8 mouse cellular contexts compared by ENCODE assay signal in the genomic region with DNA sequence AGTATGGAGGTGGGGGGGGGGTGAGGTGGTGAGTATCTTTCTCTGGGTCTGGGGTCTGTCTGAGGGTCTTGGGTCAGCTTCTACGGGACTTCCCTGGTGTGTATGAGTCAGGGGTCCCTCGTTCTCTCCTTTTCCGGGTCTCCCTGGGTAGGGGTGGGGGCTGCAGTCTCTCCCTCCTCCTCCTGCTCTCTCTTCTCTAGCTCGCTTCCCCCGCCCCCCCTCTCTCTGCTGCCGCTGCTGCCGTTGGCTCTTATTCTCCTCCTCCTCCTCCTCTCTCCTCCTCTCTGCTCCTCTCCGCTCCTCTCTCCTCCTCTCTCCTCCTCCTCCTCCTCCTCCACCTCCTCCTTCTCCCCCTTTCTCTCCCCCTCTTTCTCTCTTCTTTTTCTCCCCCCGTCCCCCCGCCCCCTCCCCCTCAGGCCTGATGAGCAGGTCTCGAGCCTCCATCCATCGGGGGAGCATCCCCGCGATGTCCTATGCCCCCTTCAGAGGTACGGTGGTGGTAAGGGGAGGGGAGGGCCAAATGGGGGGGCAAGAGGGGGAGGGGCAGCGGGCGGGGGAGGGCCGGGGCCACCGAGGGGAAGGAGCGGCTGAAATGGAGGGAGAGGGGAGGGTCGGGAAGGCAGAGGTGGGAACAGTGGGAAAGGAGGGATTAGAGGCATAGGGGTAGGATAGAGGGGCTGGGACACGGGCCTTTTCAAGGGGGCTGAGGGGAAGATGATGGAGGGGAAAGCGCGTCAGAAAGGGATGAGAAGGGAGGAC. TPM values are rescaled to one million over a fixed set of nuclear protein-coding genes. Genes with fewer than 3 reads are reported as not detected.
DNase-seq lines count a peak whose midpoint lies in the region; ATAC-seq and TF ChIP-seq lines count a peak whose summit lies in the region.

A gene (plus strand): TSS at position 223 of the 759 bp plus-strand sequence.

- peaks cover 22% of the 10 kb centered on the region for H3K36me3 ChIP-seq in E14TG2a.4 (ENCODE audit: insufficient read depth, low read length)
- peaks cover 17% of the 10 kb centered on the region for H3K36me3 ChIP-seq in midbrain, embryonic 13.5 days

- peaks cover 40% of the 10 kb centered on the region for H3K27me3 ChIP-seq in E14TG2a.4 (ENCODE audit: insufficient read depth, low read length)
- no peaks in the 10 kb centered on the region for H3K27me3 ChIP-seq in midbrain, embryonic 13.5 days

- peaks cover 74% of the 10 kb centered on the region for H3K4me1 ChIP-seq in E14TG2a.4 (replicated peaks; ENCODE audit: low read depth, low read length)
- peaks cover 76% of the 10 kb centered on the region for H3K4me1 ChIP-seq in midbrain, embryonic 13.5 days (replicated peaks)

- ATAC-seq in midbrain, embryonic 13.5 days: no peak

- TF ChIP-seq CTCF in E14TG2a.4 (conservative IDR thresholded peaks at IDR 0.05; ENCODE audit: low read length): no peak

- H3K9me3 ChIP-seq in E14TG2a.4 (ENCODE audit: low read length): no peaks in the 10 kb centered on the region
- no peaks in the 10 kb centered on the region for H3K9me3 ChIP-seq in midbrain, embryonic 13.5 days

- H3K4me3 ChIP-seq in E14TG2a.4 (replicated peaks; ENCODE audit: low read length): peak within 1 kb of the TSS; percentile 91
- peak within 1 kb of the TSS; percentile 56 for H3K4me3 ChIP-seq in midbrain, embryonic 13.5 days (replicated peaks)

- WGBS in midbrain, embryonic 13.5 days: 2% methylated on average over 23 of the region's 24 CpGs

- DNase-seq in gastrocnemius, postnatal 14 days: peak; percentile 68
- DNase-seq in gastrocnemius, postnatal 36 days: no peak
- DNase-seq in cerebellum, adult 8-10 months: peak; percentile 60
- no peak for DNase-seq in gonadal fat pad, adult 2 months (ENCODE audit: low read depth)
- DNase-seq in layer of hippocampus, postnatal 36 days: peak in 1 of 2 experiments; percentile 50
- no peak for DNase-seq in ovary, postnatal 36 days (ENCODE audit: low spot score)

- H3K4me2 ChIP-seq in midbrain, embryonic 13.5 days (replicated peaks): peak within 1 kb of the TSS; percentile 95

- peak within 1 kb of the TSS; percentile 94 for H3K27ac ChIP-seq in midbrain, embryonic 13.5 days

- intact Hi-C loops in gastrocnemius, postnatal 14 days (cut with DNase I; ENCODE audit: low total_unique reads): no loop called here
- intact Hi-C loops in gastrocnemius, postnatal 36 days (cut with DNase I): no loop called here

- peak within 1 kb of the TSS; percentile 80 for H3K9ac ChIP-seq in midbrain, embryonic 13.5 days (replicated peaks)

RNA-seq across cellular contexts. Expression of the gene that starts here (rescaled TPM):
- total RNA-seq in gastrocnemius, postnatal 14 days (2021): 1 to 10 TPM; 5.8 to 6.1 TPM
- total RNA-seq in gastrocnemius, postnatal 36 days (2021): 1 to 10 TPM; 3.4 to 3.5 TPM
- 13.2 and 20.3 TPM in 2 replicates for polyA plus RNA-seq in gonadal fat pad, adult 2 months (2012; rRNA removed)
- total RNA-seq in layer of hippocampus, postnatal 36 days (2021): 100 to 1,000 TPM; 449 to 485 TPM
- polyA plus RNA-seq in midbrain, embryonic 13.5 days (2015; fragmentation: Nextera tagmentation; extraction: Ambion mirVana): 5.0 and 6.2 TPM in 2 replicates

Comparison
In these comparisons a context has a peak if more than half of its experiments do, and no peak if none do; other contexts are left out.
1. RNA of the gene that starts here (total RNA-seq): 449 to 485 TPM in layer of hippocampus, postnatal 36 days; 5.8 to 6.1 TPM in gastrocnemius, postnatal 14 days and 3.4 to 3.5 TPM in gastrocnemius, postnatal 36 days; every median in the first group is over 10 times any median in the second.
2. DNase-seq: peak in gastrocnemius, postnatal 14 days (single experiment) and cerebellum, adult 8-10 months (single experiment); none in gastrocnemius, postnatal 36 days (0 of 2), gonadal fat pad, adult 2 months (single experiment) and ovary, postnatal 36 days (single experiment).